Mouse (Mus musculus) large intestine, adult 2 months (tissue): ENCODE data around the gene Trim66. TPM values are rescaled to one million over a fixed set of nuclear protein-coding genes. Genes with fewer than 3 reads are reported as not detected.

ENCODE experiments used
- DNase-seq: peaks from one replicate; pipeline ENCODE4 v3.0.0-alpha.2; 2012; ENCODE audit warnings: low read depth, low spot score
- WGBS: fragments of 180-500 bp; shearing (Covaris S2); methylation state at CpG from one replicate; pipeline ENCODE4 v1.1.7; 2018; 5-methylcytosine and 5-hydroxymethylcytosine counted together
- polyA plus RNA-seq: library from polyadenylated mRNA; depleted of rRNA; stranded (reverse); fragments of >200 nt; gene quantifications from 2 replicates; pipeline ENCODE4 v1.2.3, GENCODE M21; 2012; rRNA removed

Trim66 gene
- polyA plus RNA-seq, result 0.02 and 0.04 TPM in 2 replicates

GRCm38 (mm10) chr7:109508034-109508433 is at the start of gene Trim66:
Gene Trim66, minus strand, starts transcription at chr7:109508134.
- no peak for DNase-seq
- 89% methylated on average over 4 of the region's 4 CpGs for whole genome bisulfite sequencing

- 79% methylated on average over 5 of the region's 5 CpGs for WGBS
- DNase-seq, result no peak
These were observed 38.8 kb upstream of the Trim66 start for GRCm38 (mm10) chr7:109546726-109547125.

GRCm38 (mm10) chr7:109546186-109546585 is 38.3 kb upstream of the Trim66 start:
- DNase-seq, result no peak
- WGBS, result 79% methylated on average over 2 of the region's 2 CpGs

GRCm38 (mm10) chr7:109545255-109545993 is 37.5 kb upstream of the Trim66 start:
- no peak for DNase-seq
- WGBS, result 72% methylated on average over 10 of the region's 10 CpGs

GRCm38 (mm10) chr7:109544792-109545191 is 36.9 kb upstream of the Trim66 start:
- 71% methylated on average over 5 of the region's 5 CpGs for WGBS

GRCm38 (mm10) chr7:109542364-109542628 is 34.4 kb upstream of the Trim66 start:
- no peak for DNase-seq
- WGBS, result 88% methylated on average over 3 of the region's 3 CpGs

More at GRCm38 (mm10) chr7:109544792-109545191, 36.9 kb upstream of the Trim66 start:
- no peak for DNase-seq

- no peak for DNase-seq
- WGBS, result 84% methylated on average over 10 of the region's 10 CpGs
These were observed 33.9 kb upstream of the Trim66 start for GRCm38 (mm10) chr7:109541609-109542363.

GRCm38 (mm10) chr7:109540902-109541301 is 33.0 kb upstream of the Trim66 start:
- no peak for DNase-seq

GRCm38 (mm10) chr7:109536451-109536946 is 28.6 kb upstream of the Trim66 start:
- WGBS, result 70% methylated on average over 4 of the region's 4 CpGs

GRCm38 (mm10) chr7:109534921-109535320 is 27.0 kb upstream of the Trim66 start:
- 93% methylated on average over 3 of the region's 3 CpGs for WGBS
- no peak for DNase-seq

More at GRCm38 (mm10) chr7:109536451-109536946, 28.6 kb upstream of the Trim66 start:
- DNase-seq, result no peak

- 92% methylated on average over 4 of the region's 4 CpGs for WGBS
These were observed 26.0 kb upstream of the Trim66 start for GRCm38 (mm10) chr7:109533888-109534287.

GRCm38 (mm10) chr7:109533129-109533528 is 25.2 kb upstream of the Trim66 start:
- no peak for DNase-seq
- 91% methylated on average over 4 of the region's 4 CpGs for WGBS

More at GRCm38 (mm10) chr7:109533888-109534287, 26.0 kb upstream of the Trim66 start:
- no peak for DNase-seq

GRCm38 (mm10) chr7:109532691-109533090 is 24.8 kb upstream of the Trim66 start:
- WGBS, result 74% methylated on average over 3 of the region's 3 CpGs
- DNase-seq, result no peak

GRCm38 (mm10) chr7:109531501-109531900 is 23.6 kb upstream of the Trim66 start:
- WGBS, result 77% methylated on average over 5 of the region's 5 CpGs
- DNase-seq, result no peak

- 89% methylated on average over 2 of the region's 2 CpGs for WGBS
- DNase-seq, result no peak
These were observed 21.8 kb upstream of the Trim66 start for GRCm38 (mm10) chr7:109529741-109530140.

GRCm38 (mm10) chr7:109528356-109528755 is 20.4 kb upstream of the Trim66 start:
- WGBS, result 23% methylated on average over 3 of the region's 3 CpGs
- DNase-seq, result no peak

GRCm38 (mm10) chr7:109527536-109527935 is 19.6 kb upstream of the Trim66 start:
- WGBS, result 69% methylated on average over 3 of the region's 3 CpGs
- DNase-seq, result no peak

GRCm38 (mm10) chr7:109525740-109526663 is 18.1 kb upstream of the Trim66 start:
- 73% methylated on average over 16 of the region's 16 CpGs for WGBS
- no peak for DNase-seq

GRCm38 (mm10) chr7:109524763-109525162 is 16.8 kb upstream of the Trim66 start:
- DNase-seq, result no peak
- WGBS, result 66% methylated on average over 3 of the region's 3 CpGs

GRCm38 (mm10) chr7:109524442-109524744 is 16.5 kb upstream of the Trim66 start:
- no peak for DNase-seq
